Mouse (Mus musculus) MEL (cell line): ENCODE data around the gene Gm4302.
"Not testable (repeated sequence)": the region's sequence is repeated elsewhere in the genome, so short reads cannot be mapped to it uniquely, and the experiment has no call there.

Experiments
- CTCF ChIP-seq, 3 experiments: IDR thresholded peaks in 2 of 3; conservative IDR thresholded peaks in 1 of 3; 2 replicates each; pipeline ENCODE4 v1.5.1; 2011 to 2012; ENCODE audit warnings: low read length in 3 of 3, low read depth in 2 of 3, mild to moderate bottlenecking in 2 of 3, improper control_type of control experiment in 1 of 3, inconsistent platforms in 1 of 3, mixed read lengths in 1 of 3, moderate library complexity in 1 of 3; ENCODE audit not compliant: control insufficient read depth in 1 of 3, insufficient read depth in 1 of 3, poor library complexity in 1 of 3, severe bottlenecking in 1 of 3
- E2F4 ChIP-seq: IDR thresholded peaks from 2 replicates; pipeline ENCODE4 v1.6.1; 2011; ENCODE audit warnings: low read depth, low read length, improper control_type of control experiment, borderline replicate concordance
- EP300 ChIP-seq, 2 experiments: IDR thresholded peaks; 2 replicates each; pipeline ENCODE4 v1.6.1; 2011; ENCODE audit warnings: improper control_type of control experiment in 2 of 2, low read length in 2 of 2, low read depth in 1 of 2, mild to moderate bottlenecking in 1 of 2
- ETS1 ChIP-seq: IDR thresholded peaks from 2 replicates; pipeline ENCODE4 v1.6.1; 2012; ENCODE audit warnings: low read depth, mild to moderate bottlenecking, inconsistent platforms, low read length, improper control_type of control experiment, moderate library complexity
- GATA1 ChIP-seq: IDR thresholded peaks from 2 replicates; pipeline ENCODE4 v1.6.1; 2011; ENCODE audit warnings: low read depth, low read length, improper control_type of control experiment
- HCFC1 ChIP-seq: IDR thresholded peaks from 2 replicates; pipeline ENCODE4 v1.6.1; 2012; ENCODE audit warnings: low read depth, mild to moderate bottlenecking, inconsistent platforms, low read length, improper control_type of control experiment, moderate library complexity
- JUND ChIP-seq: IDR thresholded peaks from 2 replicates; pipeline ENCODE4 v1.6.1; 2011; ENCODE audit warnings: low read depth, mild to moderate bottlenecking, improper control_type of control experiment, low read length
- MAX ChIP-seq: IDR thresholded peaks from 2 replicates; pipeline ENCODE4 v1.6.1; 2011; ENCODE audit warnings: low read length, improper control_type of control experiment
- MEF2A ChIP-seq: IDR thresholded peaks from 2 replicates; pipeline ENCODE4 v1.6.1; 2014; ENCODE audit warnings: low read depth, mild to moderate bottlenecking, inconsistent platforms, low read length, improper control_type of control experiment; ENCODE audit not compliant: poor library complexity, insufficient replicate concordance, severe bottlenecking; ENCODE audit errors: extremely low read depth
- POLR2A ChIP-seq, 2 experiments: IDR thresholded peaks; 2 replicates each; pipeline ENCODE4 v1.6.1; 2011 to 2012; ENCODE audit warnings: low read length in 2 of 2, mild to moderate bottlenecking in 2 of 2, control low read depth in 1 of 2, improper control_type of control experiment in 1 of 2, low read depth in 1 of 2, moderate library complexity in 1 of 2; ENCODE audit not compliant: control insufficient read depth in 1 of 2, insufficient read depth in 1 of 2, poor library complexity in 1 of 2
- UBTF ChIP-seq: IDR thresholded peaks from 2 replicates; pipeline ENCODE4 v1.6.1; 2012; ENCODE audit warnings: low read depth, mild to moderate bottlenecking, inconsistent platforms, low read length, improper control_type of control experiment, moderate library complexity, borderline replicate concordance; ENCODE audit not compliant: insufficient read depth
- ZMIZ1 ChIP-seq: IDR thresholded peaks from 2 replicates; pipeline ENCODE4 v1.6.1; 2012; ENCODE audit warnings: low read depth, mild to moderate bottlenecking, inconsistent platforms, low read length, improper control_type of control experiment, moderate library complexity
- ZNF384 ChIP-seq: IDR thresholded peaks from 2 replicates; pipeline ENCODE4 v1.6.1; 2012; ENCODE audit warnings: low read depth, mild to moderate bottlenecking, inconsistent platforms, low read length, improper control_type of control experiment

DNA sequence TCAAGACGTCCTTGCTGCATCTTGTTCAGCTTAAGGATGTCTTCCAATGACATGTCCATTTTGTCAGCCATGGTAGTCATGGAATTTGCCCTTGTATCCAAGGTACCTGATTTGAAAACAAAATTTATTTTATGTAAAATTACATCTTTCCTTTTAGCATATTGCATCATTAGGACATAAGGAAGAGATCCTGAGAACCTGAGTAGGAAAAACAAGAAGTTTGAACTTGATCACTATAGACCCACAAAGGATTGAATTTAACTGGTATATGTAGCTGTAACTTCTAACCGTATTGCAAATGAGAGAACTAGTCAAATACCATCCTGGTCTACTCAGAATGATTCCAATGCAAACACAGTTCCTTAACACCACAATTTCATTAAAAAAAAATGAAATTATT, 41.8 kb downstream of the Gm4302 start, which contains the start of gene Gm4312:
- TF ChIP-seq CTCF (IDR thresholded peaks at IDR 0.05 in 2 of 3, conservative IDR thresholded peaks at IDR 0.05 in 1 of 3; ENCODE audit: control insufficient read depth in 1 of 3, insufficient read depth in 1 of 3, low read depth in 2 of 3, low read length in 3 of 3, poor library complexity in 1 of 3, severe bottlenecking in 1 of 3); JUND; ZNF384; GATA1; HCFC1; POLR2A (IDR thresholded peaks at IDR 0.05; ENCODE audit: control insufficient read depth in 1 of 2, insufficient read depth in 1 of 2, low read depth in 1 of 2, low read length in 2 of 2, poor library complexity in 1 of 2); EP300 (IDR thresholded peaks at IDR 0.05; ENCODE audit: low read depth in 1 of 2, low read length in 2 of 2); UBTF; ZMIZ1; ETS1; MAX; E2F4; MEF2A: not testable (repeated sequence)
